Mouse (Mus musculus): ENCODE results near the gene Cyp51. TPM values are rescaled to one million over a fixed set of nuclear protein-coding genes. Genes with fewer than 3 reads are reported as not detected.

The Cyp51 gene
- 10 to 100 TPM in 1 of 2 experiments, 1 to 10 TPM in 1; 6.7 to 10.5 TPM for total RNA-seq (2023)

DNA sequence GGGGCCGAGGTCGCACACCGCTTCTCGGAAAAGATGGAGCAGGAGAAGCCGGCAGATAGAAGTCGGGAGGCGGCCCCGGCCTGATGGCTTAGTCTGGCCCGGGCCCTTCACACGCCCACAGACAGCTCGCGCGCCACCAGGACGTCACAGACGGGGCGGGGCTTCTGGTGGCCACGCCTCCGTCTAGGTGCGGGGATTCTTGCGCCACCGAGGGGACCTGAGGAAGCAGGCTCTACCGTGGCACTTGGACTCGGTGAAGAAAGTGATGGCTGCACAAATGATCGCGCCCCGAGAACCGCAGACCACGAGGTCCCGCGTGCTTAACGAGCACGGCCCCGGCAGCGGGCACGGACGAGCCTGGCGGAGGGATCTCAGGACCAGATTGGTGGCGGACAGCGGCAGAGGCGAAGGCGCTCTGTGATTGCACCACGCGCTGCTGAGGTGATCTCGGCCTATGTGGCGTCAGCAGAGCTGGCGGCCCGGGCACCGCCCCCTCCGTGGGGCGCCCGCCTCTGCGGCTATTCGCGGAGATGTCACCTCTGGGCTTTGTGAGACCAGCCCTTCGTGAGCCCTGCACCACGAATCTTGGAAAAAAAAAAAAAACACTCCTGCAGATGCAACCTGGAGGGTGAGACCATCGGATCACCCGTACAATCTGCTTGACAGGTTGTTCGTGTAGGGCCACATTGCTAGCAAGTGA is at the start of gene Cyp51:
Gene Cyp51 (minus strand): TSS at position 406 of the 700 bp plus-strand sequence.

Other genes with a start within 250 kb of the Cyp51 start
- gene Mterf1a, start 210.8 kb downstream of the Cyp51 start, total RNA-seq (2023), result 1 to 10 TPM; 7.1 to 9.7 TPM
- 10 to 100 TPM; 38.3 to 47.2 TPM for gene Akap9, start 176.7 kb downstream of the Cyp51 start, total RNA-seq (2023)
- 1 to 10 TPM; 1.7 to 4.7 TPM for gene Mterf1b, start 87.6 kb upstream of the Cyp51 start, total RNA-seq (2023)